ENCODE assay signal across 17 mouse cellular contexts in genomic region chr15:98644406-98644805, GRCm38 (mm10). TPM values are rescaled to one million over a fixed set of nuclear protein-coding genes. Genes with fewer than 3 reads are reported as not detected.
DNase-seq lines count a peak whose midpoint lies in the region; ATAC-seq and TF ChIP-seq lines count a peak whose summit lies in the region.
"Had no signal": no experiment of that assay in that cellular context is flagged by ENCODE, and none has a peak within 500 bp of the region (broad histone marks: within the 10 kb centered on the region; RNA-seq: fewer than 3 reads in every experiment).

No protein-coding gene starts in this region.

- no peak overlapping the region for H3ac ChIP-seq in myocyte (ENCODE audit: control insufficient read depth, insufficient read length)

- no peaks in the 10 kb centered on the region for H3K79me2 ChIP-seq in myocyte (ENCODE audit: control insufficient read depth, insufficient read depth)

- H3K4me1 ChIP-seq in forebrain, embryonic 14.5 days (ENCODE audit: control insufficient read depth, insufficient read depth, low read length): no peaks in the 10 kb centered on the region
- H3K4me1 ChIP-seq in forebrain, embryonic 12.5 days: no peaks in the 10 kb centered on the region
- no peaks in the 10 kb centered on the region for H3K4me1 ChIP-seq in hindbrain, embryonic 12.5 days
- H3K4me1 ChIP-seq in hindbrain, embryonic 14.5 days (replicated peaks; ENCODE audit: control insufficient read depth, insufficient read depth, low read length): no peaks in the 10 kb centered on the region
- H3K4me1 ChIP-seq in midbrain, embryonic 13.5 days (replicated peaks): no peaks in the 10 kb centered on the region
- H3K4me1 ChIP-seq in midbrain, postnatal 0 days (ENCODE audit: insufficient read depth, low read length): no peaks in the 10 kb centered on the region
- H3K4me1 ChIP-seq: embryonic facial prominence, embryonic 12.5 days; heart, embryonic 12.5 days; hindbrain, embryonic 13.5 days had no signal

- ATAC-seq in forebrain, embryonic 14.5 days: 0 out of 2 replicates have a peak, but pooled peaks have one; percentile 3
- ATAC-seq in forebrain, embryonic 12.5 days (ENCODE audit: low FRiP score): no peak
- no peak for ATAC-seq in hindbrain, embryonic 12.5 days (ENCODE audit: low FRiP score)
- ATAC-seq in hindbrain, embryonic 14.5 days (ENCODE audit: low FRiP score): no peak
- ATAC-seq in midbrain, embryonic 13.5 days: no peak
- no peak for ATAC-seq in midbrain, postnatal 0 days (ENCODE audit: low FRiP score)
- ATAC-seq: intestine, embryonic 16.5 days had no signal

- no peak overlapping the region for H3K4me3 ChIP-seq in forebrain, embryonic 14.5 days (ENCODE audit: low read depth, low read length)
- no peak overlapping the region for H3K4me3 ChIP-seq in forebrain, embryonic 12.5 days (replicated peaks)
- H3K4me3 ChIP-seq in hindbrain, embryonic 12.5 days: no peak overlapping the region
- H3K4me3 ChIP-seq in hindbrain, embryonic 14.5 days (replicated peaks; ENCODE audit: low read length): no peak overlapping the region
- H3K4me3 ChIP-seq in midbrain, embryonic 13.5 days (replicated peaks): no peak overlapping the region
- no peak overlapping the region for H3K4me3 ChIP-seq in midbrain, postnatal 0 days (ENCODE audit: low read depth, low read length)
- H3K4me3 ChIP-seq in myocyte: no peak overlapping the region
- H3K4me3 ChIP-seq: embryonic facial prominence, embryonic 12.5 days; heart, embryonic 12.5 days; hindbrain, embryonic 13.5 days had no signal

- DNase-seq in forebrain, embryonic 14.5 days (ENCODE audit: low spot score): no peak
- no peak for DNase-seq in hindbrain, embryonic 14.5 days (ENCODE audit: low spot score)
- no peak for DNase-seq in midbrain, postnatal 0 days (ENCODE audit: low spot score)
- no peak for DNase-seq in cerebellum, adult 8-10 months
- DNase-seq: adrenal gland, adult 8-10 months; adrenal gland, postnatal 36 days; cerebellum, adult 2 months; gastrocnemius, postnatal 14 days had no signal

- no peak overlapping the region for H3K4me2 ChIP-seq in forebrain, embryonic 14.5 days (ENCODE audit: low read length)
- H3K4me2 ChIP-seq in forebrain, embryonic 12.5 days: no peak overlapping the region
- no peak overlapping the region for H3K4me2 ChIP-seq in hindbrain, embryonic 12.5 days (replicated peaks)
- H3K4me2 ChIP-seq in hindbrain, embryonic 14.5 days (replicated peaks): no peak overlapping the region
- no peak overlapping the region for H3K4me2 ChIP-seq in midbrain, embryonic 13.5 days (replicated peaks)
- no peak overlapping the region for H3K4me2 ChIP-seq in midbrain, postnatal 0 days (ENCODE audit: low read depth, low read length, poor library complexity, severe bottlenecking)
- H3K4me2 ChIP-seq in myocyte (ENCODE audit: low read depth): no peak overlapping the region
- H3K4me2 ChIP-seq: embryonic facial prominence, embryonic 12.5 days; heart, embryonic 12.5 days; hindbrain, embryonic 13.5 days had no signal

- no peak for TF ChIP-seq POLR2A in myocyte (IDR thresholded peaks at IDR 0.05; ENCODE audit: insufficient read length, low read depth)

- no peak overlapping the region for H3K9ac ChIP-seq in forebrain, embryonic 14.5 days (ENCODE audit: low read length)
- H3K9ac ChIP-seq in forebrain, embryonic 12.5 days: no peak overlapping the region
- no peak overlapping the region for H3K9ac ChIP-seq in hindbrain, embryonic 12.5 days
- H3K9ac ChIP-seq in hindbrain, embryonic 14.5 days: no peak overlapping the region
- H3K9ac ChIP-seq in midbrain, embryonic 13.5 days (replicated peaks): no peak overlapping the region
- H3K9ac ChIP-seq in midbrain, postnatal 0 days (replicated peaks; ENCODE audit: low read length, poor library complexity, severe bottlenecking): no peak overlapping the region
- H3K9ac ChIP-seq: embryonic facial prominence, embryonic 12.5 days; heart, embryonic 12.5 days; hindbrain, embryonic 13.5 days had no signal

- 90% methylated on average over 12 of the region's 12 CpGs for WGBS in forebrain, embryonic 14.5 days
- WGBS in forebrain, embryonic 12.5 days: 93% methylated on average over 12 of the region's 12 CpGs
- WGBS in hindbrain, embryonic 12.5 days: 85% methylated on average over 12 of the region's 12 CpGs
- 87% methylated on average over 12 of the region's 12 CpGs for WGBS in hindbrain, embryonic 14.5 days
- 84% methylated on average over 12 of the region's 12 CpGs for WGBS in midbrain, embryonic 13.5 days
- WGBS in midbrain, postnatal 0 days: 85% methylated on average over 12 of the region's 12 CpGs

- no peaks in the 10 kb centered on the region for H3K27me3 ChIP-seq in forebrain, embryonic 14.5 days (replicated peaks; ENCODE audit: control insufficient read depth, insufficient read depth, low read length)
- H3K27me3 ChIP-seq in forebrain, embryonic 12.5 days: 0 out of 2 replicates have a peak, but pooled peaks cover 3% of the 10 kb centered on the region
- H3K27me3 ChIP-seq in hindbrain, embryonic 12.5 days: no peaks in the 10 kb centered on the region
- H3K27me3 ChIP-seq in hindbrain, embryonic 14.5 days (ENCODE audit: control insufficient read depth, insufficient read depth, low read length): no peaks in the 10 kb centered on the region
- no peaks in the 10 kb centered on the region for H3K27me3 ChIP-seq in midbrain, embryonic 13.5 days
- no peaks in the 10 kb centered on the region for H3K27me3 ChIP-seq in midbrain, postnatal 0 days (ENCODE audit: insufficient read depth, low read length)
- no peaks in the 10 kb centered on the region for H3K27me3 ChIP-seq in myocyte (ENCODE audit: control insufficient read depth, insufficient read depth, insufficient read length)
- H3K27me3 ChIP-seq: hindbrain, embryonic 13.5 days had no signal

- H3K9me3 ChIP-seq in forebrain, embryonic 14.5 days (replicated peaks; ENCODE audit: control insufficient read depth, low read length): no peaks in the 10 kb centered on the region
- H3K9me3 ChIP-seq in forebrain, embryonic 12.5 days: no peaks in the 10 kb centered on the region
- no peaks in the 10 kb centered on the region for H3K9me3 ChIP-seq in hindbrain, embryonic 12.5 days (replicated peaks)
- H3K9me3 ChIP-seq in hindbrain, embryonic 14.5 days (ENCODE audit: control insufficient read depth, low read length): no peaks in the 10 kb centered on the region
- H3K9me3 ChIP-seq in midbrain, embryonic 13.5 days: no peaks in the 10 kb centered on the region
- no peaks in the 10 kb centered on the region for H3K9me3 ChIP-seq in midbrain, postnatal 0 days (ENCODE audit: low read length)
- H3K9me3 ChIP-seq: embryonic facial prominence, embryonic 12.5 days; heart, embryonic 12.5 days; hindbrain, embryonic 13.5 days had no signal

- H3K27ac ChIP-seq in forebrain, embryonic 14.5 days (ENCODE audit: low read depth, low read length): no peak overlapping the region
- H3K27ac ChIP-seq in forebrain, embryonic 12.5 days: no peak overlapping the region
- H3K27ac ChIP-seq in hindbrain, embryonic 12.5 days: 0 out of 2 replicates have a peak overlapping the region, but pooled peaks have one; percentile 13
- H3K27ac ChIP-seq in hindbrain, embryonic 14.5 days: no peak overlapping the region
- H3K27ac ChIP-seq in midbrain, embryonic 13.5 days: 0 out of 2 replicates have a peak overlapping the region, but pooled peaks have one; percentile 30
- no peak overlapping the region for H3K27ac ChIP-seq in midbrain, postnatal 0 days (ENCODE audit: low read depth, low read length)
- H3K27ac ChIP-seq: embryonic facial prominence, embryonic 12.5 days; hindbrain, embryonic 13.5 days had no signal

- peaks cover 100% of the 10 kb centered on the region for H3K36me3 ChIP-seq in forebrain, embryonic 14.5 days (ENCODE audit: control insufficient read depth, insufficient read depth, low read length)
- peaks cover 98% of the 10 kb centered on the region for H3K36me3 ChIP-seq in forebrain, embryonic 12.5 days (replicated peaks)
- peaks cover 98% of the 10 kb centered on the region for H3K36me3 ChIP-seq in hindbrain, embryonic 12.5 days
- peaks cover 98% of the 10 kb centered on the region for H3K36me3 ChIP-seq in hindbrain, embryonic 14.5 days (replicated peaks; ENCODE audit: control insufficient read depth, insufficient read depth)
- peaks cover 100% of the 10 kb centered on the region for H3K36me3 ChIP-seq in midbrain, embryonic 13.5 days
- H3K36me3 ChIP-seq in midbrain, postnatal 0 days (ENCODE audit: insufficient read depth, low read length): peaks cover 82% of the 10 kb centered on the region
- peaks cover 46% of the 10 kb centered on the region for H3K36me3 ChIP-seq in myocyte (ENCODE audit: control insufficient read depth, insufficient read depth)

- no peak for TF ChIP-seq CTCF in midbrain, postnatal 0 days (IDR thresholded peaks at IDR 0.05)

RNA-seq across cellular contexts. Expression of gene Cacnb3, which starts 13.8 kb away (rescaled TPM):
- 75.9 and 95.4 TPM in 2 replicates for polyA plus RNA-seq in forebrain, embryonic 14.5 days (2014; fragmentation: Nextera tagmentation; extraction: Ambion mirVana)
- polyA plus RNA-seq in forebrain, embryonic 12.5 days (2016; fragmentation: Nextera tagmentation; extraction: Ambion mirVana): 77.1 and 80.4 TPM in 2 replicates
- polyA plus RNA-seq in hindbrain, embryonic 12.5 days (2016; fragmentation: Nextera tagmentation; extraction: Ambion mirVana): 110 and 113 TPM in 2 replicates
- 98.3 and 101 TPM in 2 replicates for polyA plus RNA-seq in hindbrain, embryonic 14.5 days (2014; fragmentation: Nextera tagmentation; extraction: Ambion mirVana)
- 139 and 157 TPM in 2 replicates for polyA plus RNA-seq in midbrain, embryonic 13.5 days (2015; fragmentation: Nextera tagmentation; extraction: Ambion mirVana)
- 211 and 239 TPM in 2 replicates for total RNA-seq in midbrain, postnatal 0 days (2014; rRNA removed)
- 150 and 155 TPM in 2 replicates for polyA plus RNA-seq in midbrain, postnatal 0 days (2015; fragmentation: Nextera tagmentation; extraction: Ambion mirVana)
- 80.8 TPM for polyA plus RNA-seq in myocyte (2012; fragmentation: generic; extraction: Trizol)
- total RNA-seq: common myeloid progenitor, adult 5-6 weeks had no signal

RNA-seq across cellular contexts. Expression of gene Ddx23, which starts 18.3 kb away (rescaled TPM):
- polyA plus RNA-seq in forebrain, embryonic 14.5 days (2014; fragmentation: Nextera tagmentation; extraction: Ambion mirVana): 18.2 and 24.3 TPM in 2 replicates
- 23.9 and 24.1 TPM in 2 replicates for polyA plus RNA-seq in forebrain, embryonic 12.5 days (2016; fragmentation: Nextera tagmentation; extraction: Ambion mirVana)
- polyA plus RNA-seq in hindbrain, embryonic 12.5 days (2016; fragmentation: Nextera tagmentation; extraction: Ambion mirVana): 21.9 and 26.6 TPM in 2 replicates
- 22.5 and 24.2 TPM in 2 replicates for polyA plus RNA-seq in hindbrain, embryonic 14.5 days (2014; fragmentation: Nextera tagmentation; extraction: Ambion mirVana)
- polyA plus RNA-seq in midbrain, embryonic 13.5 days (2015; fragmentation: Nextera tagmentation; extraction: Ambion mirVana): 28.6 and 29.5 TPM in 2 replicates
- total RNA-seq in midbrain, postnatal 0 days (2014; rRNA removed): 46.7 and 50.5 TPM in 2 replicates
- 14.0 and 20.5 TPM in 2 replicates for polyA plus RNA-seq in midbrain, postnatal 0 days (2015; fragmentation: Nextera tagmentation; extraction: Ambion mirVana)
- polyA plus RNA-seq in myocyte (2012; fragmentation: generic; extraction: Trizol): 102 TPM

RNA-seq across cellular contexts. Expression of gene Rnd1, which starts 32.9 kb away (rescaled TPM):
- polyA plus RNA-seq in forebrain, embryonic 14.5 days (2014; fragmentation: Nextera tagmentation; extraction: Ambion mirVana): 6.3 and 6.8 TPM in 2 replicates
- polyA plus RNA-seq in forebrain, embryonic 12.5 days (2016; fragmentation: Nextera tagmentation; extraction: Ambion mirVana): 3.9 TPM in 2 replicates
- polyA plus RNA-seq in hindbrain, embryonic 12.5 days (2016; fragmentation: Nextera tagmentation; extraction: Ambion mirVana): 6.4 and 6.5 TPM in 2 replicates
- 6.0 and 6.1 TPM in 2 replicates for polyA plus RNA-seq in hindbrain, embryonic 14.5 days (2014; fragmentation: Nextera tagmentation; extraction: Ambion mirVana)
- 10.2 and 12.7 TPM in 2 replicates for polyA plus RNA-seq in midbrain, embryonic 13.5 days (2015; fragmentation: Nextera tagmentation; extraction: Ambion mirVana)
- total RNA-seq in midbrain, postnatal 0 days (2014; rRNA removed): 34.5 and 42.9 TPM in 2 replicates
- 20.7 and 24.9 TPM in 2 replicates for polyA plus RNA-seq in midbrain, postnatal 0 days (2015; fragmentation: Nextera tagmentation; extraction: Ambion mirVana)
- 14.4 TPM for polyA plus RNA-seq in myocyte (2012; fragmentation: generic; extraction: Trizol)

RNA-seq across cellular contexts. Expression of gene Adcy6, which starts 34.5 kb away (rescaled TPM):
- polyA plus RNA-seq in forebrain, embryonic 14.5 days (2014; fragmentation: Nextera tagmentation; extraction: Ambion mirVana): 6.4 and 10.4 TPM in 2 replicates
- 12.9 and 14.2 TPM in 2 replicates for polyA plus RNA-seq in forebrain, embryonic 12.5 days (2016; fragmentation: Nextera tagmentation; extraction: Ambion mirVana)
- 15.9 and 18.6 TPM in 2 replicates for polyA plus RNA-seq in hindbrain, embryonic 12.5 days (2016; fragmentation: Nextera tagmentation; extraction: Ambion mirVana)
- polyA plus RNA-seq in hindbrain, embryonic 14.5 days (2014; fragmentation: Nextera tagmentation; extraction: Ambion mirVana): 8.4 and 11.0 TPM in 2 replicates
- 10.6 and 13.0 TPM in 2 replicates for polyA plus RNA-seq in midbrain, embryonic 13.5 days (2015; fragmentation: Nextera tagmentation; extraction: Ambion mirVana)
- total RNA-seq in midbrain, postnatal 0 days (2014; rRNA removed): 38.0 and 40.3 TPM in 2 replicates
- 5.5 and 7.2 TPM in 2 replicates for polyA plus RNA-seq in midbrain, postnatal 0 days (2015; fragmentation: Nextera tagmentation; extraction: Ambion mirVana)
- 32.4 TPM for polyA plus RNA-seq in myocyte (2012; fragmentation: generic; extraction: Trizol)

Comparison
In these comparisons a context has a peak if more than half of its experiments do, and no peak if none do; other contexts are left out.
1. H3K27ac ChIP-seq: peak in hindbrain, embryonic 12.5 days (single experiment) and midbrain, embryonic 13.5 days (single experiment); none in forebrain, embryonic 14.5 days (single experiment), forebrain, embryonic 12.5 days (single experiment), hindbrain, embryonic 14.5 days (single experiment) and midbrain, postnatal 0 days (single experiment).